Mouse (Mus musculus): ENCODE measurements around the gene Psmb9.
"Not testable (repeated sequence)": the region's sequence is repeated elsewhere in the genome, so short reads cannot be mapped to it uniquely, and the experiment has no call there.

Gene Psmb9

DNA sequence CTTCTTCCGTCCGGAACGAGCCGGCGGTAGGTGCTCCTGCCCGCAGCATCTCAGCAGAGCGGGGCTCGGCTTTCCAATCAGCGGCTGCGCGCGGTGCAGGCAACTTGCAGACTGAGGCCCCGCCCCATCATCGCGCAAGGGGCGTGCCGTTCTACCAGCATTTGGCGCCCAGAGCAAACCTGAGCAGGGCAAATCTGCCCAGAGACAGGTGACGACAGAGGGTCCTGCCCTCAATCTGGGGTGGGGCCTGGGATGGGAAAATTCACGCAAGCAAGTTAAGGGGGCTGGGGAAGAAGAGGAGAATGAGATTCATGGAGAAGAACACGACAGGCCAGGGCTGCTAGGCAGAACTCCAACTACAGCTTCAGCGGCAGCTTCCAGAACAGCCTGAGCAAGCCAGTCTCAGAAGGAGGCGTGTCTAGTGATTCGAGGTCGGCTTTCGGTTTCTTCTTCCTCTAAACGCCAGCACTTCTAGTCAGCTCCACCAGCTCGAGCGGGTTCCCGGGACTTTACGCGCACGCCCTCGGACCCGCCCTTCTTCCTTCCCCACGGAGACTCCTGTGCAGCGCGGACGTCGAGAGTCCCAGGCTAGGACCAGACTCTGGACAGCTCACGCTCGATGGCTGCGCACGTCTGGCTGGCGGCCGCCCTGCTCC is at the start of gene Psmb9, which contains the start of gene Tap1:
Gene Psmb9 (minus strand): TSS at position 504 of the 656 bp plus-strand sequence.
Gene Tap1 (plus strand): TSS at position 293 of the 656 bp plus-strand sequence.
- DNase-seq (ENCODE audit: inconsistent ontology term) = peak; percentile 97

DNA sequence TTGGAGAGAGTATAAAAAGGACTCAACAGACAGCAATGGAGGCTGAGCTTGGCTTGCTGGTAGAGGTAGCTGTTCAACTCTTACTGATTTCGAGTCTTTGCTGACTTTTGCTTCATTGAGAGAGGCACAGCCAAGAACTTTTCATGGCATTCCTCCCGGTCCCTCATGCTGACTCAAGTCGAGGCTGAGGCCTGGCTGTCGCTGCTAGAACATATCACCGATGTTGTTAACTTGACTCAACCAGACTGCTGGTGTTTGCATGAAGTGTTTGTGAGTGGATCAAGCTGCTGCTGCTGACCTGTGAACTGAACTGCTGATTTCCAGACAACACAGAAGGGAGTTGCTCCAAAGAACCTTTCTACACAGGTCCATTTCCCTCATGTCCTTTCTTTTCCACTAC is 49.1 kb upstream of the Psmb9 start:
- no peak for DNase-seq (ENCODE audit: inconsistent ontology term)

DNA sequence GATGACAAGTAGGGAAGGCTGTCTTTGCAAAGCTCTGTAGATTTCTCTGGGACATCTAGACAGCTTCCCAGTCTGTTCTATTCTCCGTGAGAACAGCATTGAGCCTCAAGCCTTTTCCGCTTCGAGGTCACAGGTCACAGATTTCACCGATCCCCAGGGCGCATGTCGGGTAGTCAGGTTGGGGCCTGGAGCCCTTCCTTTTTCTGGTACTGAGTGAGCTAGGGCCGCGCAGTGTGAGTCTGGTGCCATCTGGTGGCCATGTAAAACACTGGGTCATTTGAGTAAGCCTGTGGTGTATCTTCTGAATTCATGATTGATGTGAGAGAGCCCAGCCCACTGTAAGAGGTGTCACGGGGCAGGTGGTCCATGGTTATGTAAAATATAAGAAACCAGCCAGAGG is 47.4 kb upstream of the Psmb9 start:
- peak; percentile 50 for DNase-seq (ENCODE audit: inconsistent ontology term)

DNA sequence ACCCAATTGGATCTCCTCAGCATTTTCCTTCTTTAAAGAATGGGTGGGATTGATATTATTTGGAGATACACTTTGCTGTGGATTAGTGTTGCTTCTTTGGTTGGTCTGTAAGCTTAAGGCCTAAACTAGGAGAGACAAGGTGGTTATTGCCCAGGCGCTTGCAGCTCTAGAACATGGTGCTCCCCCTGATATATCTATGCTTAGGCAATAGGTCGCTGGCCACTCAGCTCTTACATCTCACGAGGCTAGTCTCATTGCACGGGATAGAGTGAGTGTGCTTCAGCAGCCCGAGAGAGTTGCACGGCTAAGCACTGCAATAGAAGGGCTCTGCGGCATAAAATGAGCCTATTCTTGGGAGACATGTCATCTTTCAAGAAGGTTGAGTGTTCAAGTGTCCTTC is 44.5 kb upstream of the Psmb9 start:
- not testable (repeated sequence) for DNase-seq (ENCODE audit: inconsistent ontology term)

DNA sequence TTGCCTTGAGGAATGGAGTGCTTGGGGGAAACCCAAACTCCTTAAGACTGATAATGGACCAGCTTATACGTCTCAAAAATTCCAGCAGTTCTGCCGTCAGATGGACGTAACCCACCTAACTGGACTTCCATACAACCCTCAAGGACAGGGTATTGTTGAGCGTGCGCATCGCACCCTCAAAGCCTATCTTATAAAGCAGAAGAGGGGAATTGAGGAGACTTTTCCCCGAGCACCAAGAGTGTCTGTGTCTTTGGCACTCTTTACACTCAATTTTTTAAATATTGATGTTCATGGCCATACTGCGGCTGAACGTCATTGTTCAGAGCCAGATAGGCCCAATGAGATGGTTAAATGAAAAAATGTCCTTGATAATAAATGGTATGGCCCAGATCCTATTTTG is 43.4 kb upstream of the Psmb9 start:
- DNase-seq (ENCODE audit: inconsistent ontology term) = not testable (repeated sequence)

DNA sequence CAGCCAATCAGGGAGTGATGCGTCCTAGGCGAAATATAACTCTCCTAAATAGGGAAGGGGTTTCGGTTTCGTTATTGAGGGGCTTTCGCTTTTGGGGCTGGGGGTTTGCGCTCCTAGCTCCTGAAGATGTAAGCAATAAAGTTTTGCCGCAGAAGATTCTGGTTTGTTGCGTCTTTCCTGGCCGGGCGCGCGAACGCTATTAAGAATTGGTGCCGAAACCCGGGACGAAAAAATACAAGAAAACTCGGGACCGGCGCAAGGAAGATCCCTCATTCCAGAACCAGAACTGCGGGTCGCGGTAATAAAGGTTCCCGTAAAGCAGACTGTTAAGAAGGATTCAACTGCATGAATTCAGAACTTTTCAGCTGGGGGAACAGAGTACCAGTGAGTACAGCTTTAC is 38.3 kb upstream of the Psmb9 start:
- not testable (repeated sequence) for DNase-seq (ENCODE audit: inconsistent ontology term)

DNA sequence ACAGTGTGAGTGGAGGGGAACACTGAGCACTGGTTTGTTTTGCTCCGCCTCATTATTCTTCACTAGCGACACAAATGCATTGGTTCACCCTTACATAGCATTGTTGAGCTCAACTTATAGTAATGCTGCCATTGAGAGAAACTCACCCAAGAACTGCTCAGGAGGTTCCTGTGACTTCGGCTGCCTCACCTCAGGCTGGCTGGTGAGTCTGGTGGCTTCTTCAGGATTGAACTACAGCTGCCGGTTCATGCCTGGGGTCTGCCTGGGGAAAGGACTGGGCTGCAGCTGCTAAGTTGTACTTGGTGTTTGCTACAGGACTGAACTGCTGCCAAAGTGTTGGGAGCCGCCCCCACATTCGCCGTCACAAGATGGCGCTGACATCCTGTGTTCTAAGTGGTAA is 37.9 kb upstream of the Psmb9 start:
- no peak for DNase-seq (ENCODE audit: inconsistent ontology term)

DNA sequence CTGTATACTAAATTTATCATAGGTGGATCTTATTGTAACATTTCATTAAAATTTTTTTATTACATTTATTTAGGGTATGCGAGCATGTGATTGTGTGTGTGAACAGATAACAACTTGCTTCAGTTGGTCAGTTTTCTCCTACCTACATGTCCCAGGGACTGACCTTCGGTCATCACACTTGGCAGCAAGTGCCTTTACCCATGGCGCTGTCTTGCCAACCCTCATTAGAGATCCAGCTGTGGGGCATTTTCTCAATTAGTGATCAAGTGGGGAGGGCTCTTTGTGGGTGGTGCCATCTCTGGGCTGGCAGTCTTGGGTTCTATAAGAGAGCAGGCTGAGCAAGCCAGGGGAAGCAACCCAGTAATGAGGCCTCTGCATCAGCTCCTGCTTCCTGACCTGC is 37.3 kb upstream of the Psmb9 start:
- no peak for DNase-seq (ENCODE audit: inconsistent ontology term)

DNA sequence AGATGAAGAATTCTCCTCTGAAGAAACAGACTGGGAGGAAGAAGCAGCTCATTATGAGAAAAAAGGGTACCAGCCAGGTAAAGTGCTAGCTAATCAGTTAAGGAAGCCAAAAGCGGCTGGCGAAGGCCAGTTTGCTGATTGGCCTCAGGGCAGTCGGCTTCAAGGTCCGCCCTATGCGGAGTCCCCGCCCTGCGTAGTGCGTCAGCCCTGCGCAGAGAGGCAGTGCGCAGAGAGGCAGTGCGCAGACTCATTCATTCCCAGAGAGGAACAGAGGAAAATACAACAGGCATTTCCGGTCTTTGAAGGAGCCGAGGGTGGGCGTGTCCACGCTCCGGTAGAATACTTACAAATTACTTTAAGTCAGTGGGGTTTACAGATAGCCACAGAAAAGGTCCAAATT is 32.8 kb upstream of the Psmb9 start:
- DNase-seq (ENCODE audit: inconsistent ontology term) = not testable (repeated sequence)

DNA sequence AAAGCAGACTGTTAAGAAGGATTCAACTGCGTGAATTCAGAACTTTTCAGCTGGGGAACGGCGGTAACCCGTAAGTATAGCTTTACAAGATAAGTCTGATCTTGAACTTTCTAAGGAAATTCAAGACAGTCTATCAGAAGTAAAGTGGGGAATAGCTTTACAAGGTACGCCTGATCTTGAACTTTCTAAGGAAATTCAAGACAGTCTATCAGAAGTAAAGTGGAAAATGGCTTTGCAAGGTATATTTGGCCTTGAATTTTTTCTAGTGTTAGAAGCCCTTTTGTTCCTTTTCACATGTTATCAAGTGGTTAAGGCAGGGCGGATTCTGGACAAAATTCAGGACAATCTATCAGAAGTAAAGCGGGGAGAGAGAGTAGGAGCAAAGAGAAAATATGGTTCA is 32.2 kb upstream of the Psmb9 start:
- not testable (repeated sequence) for DNase-seq (ENCODE audit: inconsistent ontology term)

DNA sequence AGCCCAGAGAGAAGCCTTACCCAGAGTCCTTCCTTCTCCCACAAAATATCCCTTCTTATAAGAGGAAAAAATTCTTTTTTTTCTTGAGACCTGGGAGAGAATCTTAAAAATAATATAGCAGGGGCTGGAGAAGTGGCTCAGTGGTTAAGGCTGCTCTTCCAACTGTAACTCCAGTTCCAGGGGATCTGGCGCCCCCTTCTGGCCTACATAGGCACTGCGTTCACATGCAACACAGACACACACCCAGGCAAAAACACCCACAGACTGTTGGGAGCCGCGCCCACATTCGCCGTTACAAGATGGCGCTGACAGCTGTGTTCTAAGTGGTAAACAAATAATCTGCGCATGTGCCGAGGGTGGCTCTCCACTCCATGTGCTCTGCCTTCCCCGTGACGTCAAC is 31.5 kb upstream of the Psmb9 start:
- not testable (repeated sequence) for DNase-seq (ENCODE audit: inconsistent ontology term)

DNA sequence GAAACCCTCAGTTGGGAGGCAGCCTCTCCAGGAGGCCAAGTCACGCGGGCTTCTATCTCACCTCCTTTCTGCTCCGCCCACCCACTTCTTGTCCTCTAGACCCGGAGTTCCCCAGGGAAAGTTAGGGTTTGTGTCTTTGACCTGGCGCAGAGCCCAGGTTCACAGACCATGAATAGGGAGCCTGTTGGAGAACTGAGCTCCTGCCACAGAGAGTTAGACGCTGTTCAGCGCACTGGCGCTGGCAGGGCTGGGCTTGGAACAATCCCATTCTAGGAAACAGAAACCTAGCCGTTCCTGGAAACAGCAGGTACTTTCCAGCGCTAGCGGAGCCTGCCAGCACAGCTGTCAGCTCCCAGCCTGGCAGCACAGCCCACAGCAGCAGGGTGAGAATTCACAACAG is 31.1 kb upstream of the Psmb9 start:
- peak; percentile 86 for DNase-seq (ENCODE audit: inconsistent ontology term)

DNA sequence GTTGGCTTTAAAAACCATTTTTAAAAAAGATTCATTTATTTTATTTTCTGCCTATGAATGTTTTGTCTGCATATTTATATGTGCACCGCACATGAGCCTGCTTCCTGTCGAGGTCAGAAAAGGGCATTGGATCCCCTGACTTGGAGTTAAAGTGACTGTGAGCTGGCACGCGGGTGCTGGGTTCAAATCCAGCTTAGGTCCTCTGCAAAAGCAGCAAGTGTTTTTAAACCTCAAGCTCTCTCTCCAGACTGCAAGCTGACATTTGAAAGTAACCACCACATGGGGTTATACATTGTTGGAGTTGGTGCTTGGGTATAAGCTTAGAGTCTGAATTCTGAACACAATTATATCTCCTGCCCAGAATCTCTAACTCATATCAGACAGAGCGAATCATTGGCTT is 30.4 kb upstream of the Psmb9 start:
- DNase-seq (ENCODE audit: inconsistent ontology term) = no peak

DNA sequence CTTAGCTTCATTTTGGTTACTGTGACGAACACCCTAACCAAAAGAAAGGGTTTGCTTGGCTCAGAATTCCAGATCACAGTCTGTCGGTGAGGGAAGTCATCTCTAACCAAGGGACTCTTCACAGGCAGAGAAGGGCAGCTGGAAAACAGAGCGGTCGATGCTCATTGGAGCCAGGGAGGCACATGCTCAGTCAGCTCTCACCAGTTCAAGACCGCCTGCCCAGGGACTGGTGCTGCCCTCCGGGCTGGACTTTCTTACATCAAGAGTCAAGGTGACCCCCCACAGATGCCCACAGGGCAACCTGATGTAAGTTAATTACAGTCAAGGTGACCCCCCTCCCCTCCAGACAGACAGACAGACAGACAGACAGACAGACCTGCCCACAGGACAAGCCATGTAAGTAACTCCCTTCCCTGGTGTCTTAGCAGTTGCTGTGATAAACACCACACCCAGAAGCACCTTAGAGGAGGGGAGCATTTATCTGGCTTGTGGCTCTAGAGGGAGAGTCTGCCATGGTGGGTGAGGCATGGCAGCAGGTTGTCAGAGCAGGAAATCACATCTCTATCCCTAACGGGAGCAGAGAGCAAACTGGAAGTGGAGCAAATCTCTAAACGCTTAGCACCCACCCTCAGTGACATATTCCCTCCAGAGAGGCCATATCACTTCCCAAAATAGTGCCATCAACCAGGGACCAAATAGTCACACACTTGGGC is 29.8 kb upstream of the Psmb9 start:
- DNase-seq (ENCODE audit: inconsistent ontology term) = no peak

DNA sequence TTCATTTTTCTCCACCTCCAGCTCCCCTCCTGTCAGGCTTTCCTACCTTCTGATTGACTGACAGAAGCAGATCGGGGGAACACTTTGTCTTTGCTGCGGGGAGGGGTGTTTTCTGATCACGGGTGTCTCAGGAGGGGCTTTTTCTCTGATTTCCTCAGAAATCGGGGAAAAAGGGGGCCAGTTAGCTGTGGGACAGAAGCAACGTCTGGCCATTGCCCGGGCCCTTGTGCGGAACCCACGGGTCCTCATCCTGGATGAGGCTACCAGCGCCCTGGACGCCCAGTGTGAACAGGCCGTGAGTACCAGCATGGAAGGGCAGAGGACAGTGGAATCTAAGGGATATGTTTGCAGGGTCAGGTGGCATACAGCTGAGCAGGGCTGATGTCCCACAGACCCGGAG is 27.6 kb upstream of the Psmb9 start:
- DNase-seq (ENCODE audit: inconsistent ontology term) = no peak

DNA sequence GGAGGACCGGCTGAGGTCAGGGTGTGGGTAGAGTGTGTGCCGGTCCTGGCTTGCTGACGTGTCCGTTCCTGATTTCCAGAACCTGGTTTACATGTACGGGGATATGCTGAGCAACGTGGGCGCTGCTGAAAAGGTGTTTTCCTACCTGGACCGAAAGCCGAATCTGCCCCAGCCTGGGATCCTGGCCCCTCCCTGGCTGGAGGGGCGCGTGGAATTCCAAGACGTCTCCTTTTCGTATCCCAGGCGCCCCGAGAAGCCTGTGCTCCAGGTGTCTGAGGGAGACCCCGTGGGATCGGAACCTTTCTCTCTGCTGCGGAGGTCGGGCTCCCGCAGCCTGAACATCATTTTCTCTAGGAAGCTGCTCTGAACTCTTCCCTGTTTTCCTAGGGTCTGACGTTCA is 26.4 kb upstream of the Psmb9 start:
- DNase-seq (ENCODE audit: inconsistent ontology term) = no peak

DNA sequence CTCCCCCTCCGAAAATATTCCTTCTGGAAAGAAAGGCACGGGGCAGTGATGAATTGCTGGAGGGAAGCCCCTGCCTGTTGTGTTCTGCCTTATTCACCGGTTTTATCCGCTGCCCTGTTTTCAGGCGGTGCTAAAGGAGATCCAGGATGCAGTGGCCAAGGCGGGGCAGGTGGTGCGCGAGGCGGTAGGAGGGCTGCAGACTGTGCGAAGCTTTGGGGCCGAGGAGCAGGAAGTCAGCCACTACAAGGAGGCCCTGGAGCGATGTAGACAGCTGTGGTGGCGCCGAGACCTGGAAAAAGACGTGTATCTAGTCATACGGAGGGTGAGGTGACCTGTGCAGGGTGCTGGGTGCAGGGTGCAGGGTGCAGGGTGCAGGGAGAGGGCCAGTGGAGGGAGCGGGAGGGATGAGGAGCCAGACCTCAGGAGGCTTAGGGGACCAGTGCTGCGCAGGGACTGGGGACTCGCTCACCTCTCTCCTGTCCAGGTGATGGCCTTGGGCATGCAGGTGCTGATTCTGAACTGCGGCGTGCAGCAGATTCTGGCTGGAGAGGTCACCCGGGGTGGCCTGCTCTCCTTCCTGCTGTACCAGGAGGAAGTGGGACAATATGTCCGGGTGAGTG is 24.3 kb upstream of the Psmb9 start:
- no peak for DNase-seq (ENCODE audit: inconsistent ontology term)

DNA sequence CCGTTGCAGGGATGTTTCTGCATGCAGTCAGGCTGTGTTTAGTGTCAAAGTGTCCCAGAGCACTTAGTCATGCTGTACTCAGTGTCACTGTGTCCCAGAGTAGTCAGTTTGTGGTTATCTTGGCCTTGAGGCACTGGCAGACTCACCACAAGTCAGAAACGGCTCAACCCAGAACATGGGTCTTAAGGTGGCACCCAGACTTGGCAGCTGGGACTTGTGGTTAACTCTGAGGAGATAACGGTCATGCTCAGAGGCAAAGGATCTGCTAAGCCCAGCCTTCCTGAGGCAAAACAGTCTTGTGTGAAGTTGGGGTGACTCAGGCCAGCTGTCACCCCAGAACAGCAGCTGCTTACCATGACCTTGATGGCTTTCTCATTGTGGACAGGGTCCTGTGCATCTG is 23.0 kb upstream of the Psmb9 start:
- peak; percentile 47 for DNase-seq (ENCODE audit: inconsistent ontology term)

DNA sequence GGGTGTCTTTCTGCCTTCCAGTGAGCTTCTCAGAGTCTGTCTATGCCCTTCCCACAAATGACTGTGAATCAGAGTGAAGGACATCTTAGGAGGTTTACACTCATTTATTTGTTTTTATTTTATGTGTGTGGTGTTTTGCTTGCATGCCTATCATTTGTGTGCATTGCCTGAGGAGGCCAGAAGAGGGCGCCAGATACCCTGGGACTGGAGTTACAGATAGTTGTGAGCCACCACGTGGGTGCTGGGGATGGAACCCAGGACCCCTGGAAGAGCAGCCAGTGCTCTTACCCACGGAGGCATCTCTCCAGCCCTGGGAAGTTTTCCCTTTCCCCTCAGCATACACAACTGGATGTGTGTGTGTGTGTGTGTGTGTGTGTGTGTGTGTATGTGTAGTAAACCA is 22.1 kb upstream of the Psmb9 start:
- no peak for DNase-seq (ENCODE audit: inconsistent ontology term)

DNA sequence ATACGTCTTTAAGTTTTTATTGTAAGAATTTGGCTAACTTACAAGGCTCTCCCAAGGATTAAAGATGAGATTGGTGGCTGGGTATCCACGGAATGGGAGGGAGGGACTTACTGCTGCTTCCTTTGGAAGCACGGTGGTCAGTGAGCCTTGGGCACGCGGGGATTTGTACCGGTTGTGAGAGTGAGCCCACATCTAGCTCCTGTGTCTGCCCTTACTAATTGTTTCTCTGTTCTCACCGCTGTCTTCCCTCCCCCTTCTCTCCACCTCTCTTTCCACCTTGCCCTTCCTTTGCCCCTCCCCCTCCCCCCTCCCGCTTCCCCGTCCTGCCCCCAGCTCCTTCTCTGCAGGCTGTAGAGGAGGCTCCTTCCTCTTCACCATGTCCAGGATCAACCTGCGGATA is 20.9 kb upstream of the Psmb9 start:
- no peak for DNase-seq (ENCODE audit: inconsistent ontology term)

DNA sequence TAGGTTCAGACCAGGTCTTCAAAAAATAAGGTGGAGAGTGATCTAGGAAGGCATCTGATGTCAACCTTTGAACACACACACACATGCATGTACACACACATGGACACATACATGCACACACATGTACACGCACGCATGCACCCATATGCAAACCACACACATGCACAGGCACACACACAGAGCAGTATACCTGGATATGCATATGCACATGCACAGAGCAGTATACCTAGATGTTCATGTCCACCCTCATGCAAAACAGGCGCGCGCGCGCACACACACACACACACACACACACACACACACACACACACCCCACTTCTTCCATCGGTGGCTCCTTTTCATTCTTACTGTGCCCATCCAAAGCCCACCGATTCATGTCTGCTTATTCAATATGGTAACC is 20.3 kb upstream of the Psmb9 start:
- no peak for DNase-seq (ENCODE audit: inconsistent ontology term)

DNA sequence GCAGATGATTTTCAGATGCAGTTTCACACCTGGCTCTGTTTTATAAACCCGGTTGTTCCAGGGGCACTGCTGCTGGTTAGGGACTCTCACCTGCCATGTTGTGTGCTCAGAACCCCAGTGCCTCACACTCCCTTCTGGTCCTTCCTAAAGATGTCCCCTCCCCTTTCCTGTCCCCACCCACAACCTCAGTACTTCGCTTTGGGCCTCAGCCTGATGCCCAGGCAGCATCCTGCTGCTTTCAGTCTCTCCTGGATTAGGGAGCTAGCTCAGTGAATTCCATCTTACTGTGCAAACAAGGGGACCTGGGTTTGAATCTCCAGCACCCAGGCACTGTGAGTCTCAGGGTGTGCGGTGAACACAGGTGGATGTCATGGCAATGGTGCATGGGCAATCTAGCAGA is 19.9 kb upstream of the Psmb9 start:
- no peak for DNase-seq (ENCODE audit: inconsistent ontology term)

DNA sequence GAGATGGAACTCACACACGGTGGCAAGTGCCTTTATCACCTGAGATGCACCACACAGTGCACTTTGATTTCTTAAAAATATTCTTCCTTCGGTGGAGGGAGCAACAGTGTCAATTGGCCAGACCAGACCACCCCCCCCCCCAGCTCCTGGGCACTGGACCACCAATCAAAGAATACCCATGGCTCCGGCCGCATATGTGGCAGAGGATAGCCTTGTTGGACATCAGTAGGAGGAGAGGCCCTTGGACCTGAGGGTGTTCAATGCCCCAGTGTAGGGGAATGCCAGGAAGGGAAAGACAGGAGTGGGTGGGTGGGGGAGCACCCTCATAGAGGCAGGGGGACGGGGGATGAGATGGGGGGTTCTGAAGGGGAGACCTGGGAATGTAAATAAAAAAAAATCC is 19.2 kb upstream of the Psmb9 start:
- no peak for DNase-seq (ENCODE audit: inconsistent ontology term)

All from Muller cell, postnatal 12 days (primary cell).